Mouse (Mus musculus) left cerebral cortex, adult 18-20 months (tissue): Measurements from ENCODE around the gene Smtnl2. TPM values are rescaled to one million over a fixed set of nuclear protein-coding genes. Genes with fewer than 3 reads are reported as not detected.

ENCODE experiments used
- DNase-seq, 2 experiments: peaks; one replicate each; pipeline ENCODE4 v3.0.0; 2021 to 2022; ENCODE audit warnings: low spot score in 2 of 2, mixed read lengths in 1 of 2
- total RNA-seq, 2 experiments: library from RNA; stranded (reverse); gene quantifications; 2 replicates each; pipeline ENCODE4 v1.2.3; 2021

Gene Smtnl2
- total RNA-seq, 2 experiments from 2014 or later: 0.61 to 1.3 TPM

DNA sequence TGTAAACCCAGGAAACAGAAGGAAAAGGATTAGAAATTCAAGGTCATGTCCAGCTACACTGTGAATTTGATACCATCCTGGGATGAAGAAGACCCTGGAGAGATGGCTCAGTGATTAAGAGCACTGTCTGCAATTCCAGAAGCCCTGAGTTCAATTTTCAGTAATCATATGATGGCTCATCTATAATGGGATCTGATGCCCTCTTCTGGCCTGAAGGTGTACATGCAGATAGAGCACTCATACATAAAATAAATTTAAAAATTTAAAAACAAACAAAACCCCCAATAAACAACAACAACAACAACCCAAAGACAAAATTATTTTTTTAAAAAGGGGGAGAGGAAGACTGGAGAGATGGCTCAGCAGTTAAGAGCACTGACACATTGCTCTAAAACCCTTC is 15.4 kb upstream of the Smtnl2 start:
- DNase-seq: no peak

DNA sequence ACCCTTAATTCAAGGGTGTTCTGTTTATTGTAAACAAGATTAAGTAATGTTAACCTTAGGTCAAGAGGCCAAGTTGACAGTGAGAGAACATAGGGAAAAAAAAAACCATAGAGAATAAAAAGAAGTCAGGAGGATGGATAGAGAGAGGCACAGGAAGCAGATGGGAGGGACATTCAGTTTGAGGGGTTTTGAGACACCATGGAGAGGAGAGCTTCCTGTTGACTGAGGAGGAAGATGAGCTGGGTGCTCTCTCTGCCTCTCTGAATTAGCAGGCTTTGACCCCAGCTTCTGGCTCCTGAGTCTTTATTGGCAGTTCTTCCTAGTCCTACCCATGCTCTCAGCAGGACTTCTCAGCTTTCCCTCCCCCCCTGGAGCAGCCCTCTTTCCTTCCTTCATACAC is 13.7 kb upstream of the Smtnl2 start:
- DNase-seq: no peak

DNA sequence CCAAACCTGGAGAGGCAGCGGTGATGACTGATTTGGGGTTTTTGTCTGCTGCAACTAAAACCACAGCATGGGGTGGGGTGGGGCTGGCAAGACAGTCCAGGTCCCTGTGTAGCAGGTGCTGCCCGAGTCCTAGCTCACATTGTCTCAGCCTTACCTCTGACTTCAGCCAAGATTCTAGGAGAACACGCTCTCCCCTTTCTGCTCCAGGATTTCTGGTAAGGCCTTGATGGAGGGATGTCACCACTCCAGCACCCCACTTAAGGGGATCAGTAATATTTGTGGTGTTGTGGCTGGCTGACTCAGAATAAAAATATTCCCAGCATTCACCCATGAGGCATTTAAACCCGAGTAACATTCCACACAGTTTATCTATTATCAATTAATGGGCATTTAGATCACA is 12.2 kb upstream of the Smtnl2 start:
- no peak for DNase-seq

DNA sequence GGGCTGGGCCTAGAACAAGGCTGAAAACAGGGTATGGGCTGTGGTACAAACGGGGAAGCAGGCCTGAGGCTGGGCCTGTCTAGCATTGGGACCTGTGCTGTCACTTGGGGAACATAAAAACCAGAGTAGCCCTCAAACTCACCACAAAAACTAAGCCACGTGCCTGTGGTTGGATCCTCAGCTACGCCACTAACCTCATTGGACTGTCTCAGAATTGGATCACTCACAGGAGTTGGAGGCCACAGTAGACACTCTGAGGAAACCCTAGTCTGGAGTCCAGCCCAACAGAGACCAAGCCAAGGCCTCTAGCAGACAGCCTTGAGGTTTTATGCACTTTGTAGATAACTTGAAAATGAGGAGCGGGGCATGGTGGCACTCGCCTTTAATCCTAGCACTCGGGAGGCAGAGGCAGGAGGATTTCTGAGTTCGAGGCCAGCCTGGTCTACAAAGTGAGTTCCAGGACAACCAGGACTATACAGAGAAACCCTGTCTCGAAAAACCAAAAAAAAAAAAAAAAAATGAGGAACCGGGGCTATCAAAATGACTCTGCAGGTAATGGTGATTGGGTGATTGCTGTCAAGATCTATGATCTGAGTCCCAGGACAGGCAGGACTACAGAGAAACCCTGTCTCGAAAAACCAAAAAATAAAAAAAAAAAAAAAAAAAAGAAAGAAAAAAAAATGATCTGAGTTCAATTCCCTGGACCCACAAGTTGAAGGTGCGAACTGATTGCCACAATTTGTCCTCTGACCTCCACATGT is 10.2 kb upstream of the Smtnl2 start:
- no peak for DNase-seq

DNA sequence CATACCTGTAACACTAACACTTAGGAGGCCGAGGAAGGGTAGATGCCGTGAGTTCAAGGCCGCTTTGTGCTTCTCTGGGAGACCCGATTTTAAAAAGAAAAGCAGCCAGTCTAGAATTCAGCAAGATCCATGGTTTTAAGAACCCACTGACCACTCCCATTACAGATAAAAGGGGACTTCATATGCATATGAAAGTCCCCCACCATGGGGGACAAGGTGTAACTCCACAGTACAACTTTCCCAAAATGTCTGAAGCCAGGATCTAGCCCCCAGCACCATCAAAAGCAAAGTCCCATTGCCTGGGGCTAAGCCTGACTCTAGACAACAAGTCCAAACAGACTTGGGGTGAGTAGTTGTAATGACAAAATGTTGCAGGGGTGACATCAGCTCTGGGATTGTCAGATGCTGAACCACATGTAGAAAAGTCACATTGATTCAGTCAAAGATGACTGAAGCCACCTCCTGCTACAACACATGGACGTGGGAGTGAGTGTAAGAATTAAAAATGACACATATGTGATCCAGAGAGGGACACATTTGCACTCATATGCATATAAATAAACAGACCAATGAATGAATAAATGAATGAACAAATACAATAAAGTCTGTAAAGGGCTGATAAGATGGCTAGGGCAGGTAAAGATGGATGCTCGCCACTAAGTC is 9.1 kb upstream of the Smtnl2 start:
- no peak for DNase-seq

DNA sequence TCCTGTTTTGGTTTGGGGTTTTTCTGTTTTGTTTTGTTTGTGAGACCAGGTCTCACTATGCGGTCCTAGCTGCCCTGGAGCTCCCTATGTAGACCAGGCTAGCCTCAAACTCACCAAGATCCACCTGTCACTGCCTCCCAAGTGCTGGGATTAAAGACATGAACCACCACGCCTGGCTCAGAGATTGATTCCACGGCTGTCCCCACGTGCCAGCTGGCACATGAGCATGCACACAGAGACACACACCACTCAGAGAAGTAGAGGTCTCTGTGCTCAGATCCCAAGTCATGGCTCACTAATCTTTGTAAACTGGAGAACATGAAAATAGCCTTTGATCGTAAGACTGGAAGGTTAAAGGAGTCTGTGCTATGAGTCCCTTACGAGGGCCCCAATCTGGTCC is 7.5 kb upstream of the Smtnl2 start:
- DNase-seq: no peak

DNA sequence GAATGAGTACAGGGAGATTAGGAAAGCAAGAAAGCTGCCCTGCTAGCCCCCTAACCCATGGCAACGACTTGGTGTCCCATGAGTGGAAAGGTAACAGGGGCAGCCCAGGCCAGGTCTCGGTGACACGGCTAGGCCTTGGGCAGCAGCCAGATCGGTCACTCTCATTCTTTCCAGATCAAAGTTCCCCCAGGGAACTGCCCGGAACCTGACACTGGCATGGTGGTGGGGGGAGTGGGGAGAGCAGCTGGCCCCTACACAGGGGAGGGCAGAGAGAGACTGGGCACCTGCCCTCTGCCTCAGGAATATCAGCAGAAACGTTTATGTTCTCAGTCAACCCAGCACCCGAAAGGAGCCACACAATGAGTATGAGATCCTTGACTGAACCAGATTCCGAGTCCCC is 6.7 kb upstream of the Smtnl2 start:
- DNase-seq: no peak

DNA sequence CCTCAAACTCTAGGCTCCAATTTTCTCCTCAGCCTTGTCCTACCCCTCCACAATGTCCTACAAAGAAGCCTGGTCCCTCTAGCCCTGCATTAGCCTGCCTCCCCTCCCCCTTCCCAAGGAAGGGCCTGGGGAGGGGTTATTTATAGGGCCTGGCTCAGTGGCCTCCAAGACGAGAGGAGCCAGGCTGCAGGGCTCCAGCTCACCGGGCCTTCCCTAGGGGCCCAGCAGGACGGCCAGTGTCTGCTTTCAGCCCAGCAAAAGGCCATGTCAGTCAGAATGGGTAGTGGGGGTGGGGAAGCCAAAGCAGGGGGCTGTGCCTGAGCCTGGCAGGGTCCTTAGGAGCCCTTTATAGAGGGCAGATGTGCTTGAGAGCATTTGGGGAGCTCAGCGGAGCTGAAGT is 5.9 kb upstream of the Smtnl2 start:
- DNase-seq: no peak

DNA sequence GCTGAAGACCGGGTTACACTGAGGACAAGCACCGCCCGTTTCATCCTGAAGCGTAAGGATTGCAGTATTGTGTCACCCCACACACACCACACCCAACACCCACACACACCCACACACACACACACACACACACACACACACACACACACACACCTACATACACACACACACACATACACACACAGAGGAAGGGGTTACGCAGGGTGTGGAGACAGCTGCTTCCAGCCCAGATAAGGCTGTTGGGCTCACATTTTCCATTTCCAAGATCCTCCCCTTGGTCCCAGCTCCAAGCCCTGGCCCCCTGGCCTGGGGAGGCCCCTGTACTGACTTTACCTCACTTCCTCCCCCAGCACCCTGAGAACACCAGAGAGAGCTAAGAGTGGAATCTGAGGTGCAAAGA is 5.2 kb upstream of the Smtnl2 start:
- DNase-seq: no peak

DNA sequence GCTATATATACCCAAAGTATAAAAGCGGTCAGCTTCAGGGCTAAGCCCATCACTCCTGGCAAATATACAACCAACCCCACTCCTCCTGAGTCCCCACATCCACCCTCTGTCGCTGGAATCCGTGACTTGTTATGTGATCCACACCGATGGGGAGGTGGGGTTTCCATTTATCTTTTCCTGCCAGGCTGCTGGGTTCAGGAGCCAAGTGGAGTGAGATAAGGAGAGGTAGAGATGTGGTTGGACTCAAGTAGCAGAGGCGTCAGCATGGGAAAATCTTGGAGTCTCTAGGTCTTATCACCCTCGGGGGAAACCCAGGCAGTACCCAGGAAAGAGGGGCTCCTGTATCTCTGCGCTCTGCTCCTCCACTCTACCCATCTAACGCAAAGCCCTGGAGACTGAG is 3.6 kb upstream of the Smtnl2 start:
- no peak for DNase-seq

DNA sequence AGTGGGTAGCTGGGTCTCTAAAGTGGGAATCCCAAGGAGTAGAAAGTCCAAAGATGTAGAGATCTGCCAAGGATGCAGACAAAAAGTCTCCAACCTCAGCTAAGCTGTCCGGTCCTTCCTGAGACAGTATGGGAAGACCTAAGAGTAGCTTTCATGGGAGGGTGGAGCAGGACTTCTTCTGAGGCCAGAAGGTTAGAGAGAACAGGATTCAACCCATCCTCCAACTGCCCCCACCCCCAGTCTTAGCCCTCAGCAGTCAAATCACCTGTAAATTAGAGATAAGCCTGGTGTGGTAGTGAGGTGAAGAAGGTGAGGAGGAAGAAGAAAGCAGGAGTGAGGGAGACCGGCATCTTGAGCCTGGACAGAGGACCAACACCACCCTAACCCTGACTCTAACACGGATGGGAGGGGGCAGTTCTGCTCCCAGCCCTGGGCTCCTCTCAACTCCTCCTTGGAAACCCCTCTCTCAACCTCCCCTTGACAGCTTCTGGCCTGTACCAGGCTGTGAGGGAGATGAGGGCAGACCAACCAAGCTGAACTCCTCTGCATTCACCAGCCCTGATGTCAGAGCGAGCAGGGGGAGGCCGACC is 2.2 kb upstream of the Smtnl2 start:
- no peak for DNase-seq

DNA sequence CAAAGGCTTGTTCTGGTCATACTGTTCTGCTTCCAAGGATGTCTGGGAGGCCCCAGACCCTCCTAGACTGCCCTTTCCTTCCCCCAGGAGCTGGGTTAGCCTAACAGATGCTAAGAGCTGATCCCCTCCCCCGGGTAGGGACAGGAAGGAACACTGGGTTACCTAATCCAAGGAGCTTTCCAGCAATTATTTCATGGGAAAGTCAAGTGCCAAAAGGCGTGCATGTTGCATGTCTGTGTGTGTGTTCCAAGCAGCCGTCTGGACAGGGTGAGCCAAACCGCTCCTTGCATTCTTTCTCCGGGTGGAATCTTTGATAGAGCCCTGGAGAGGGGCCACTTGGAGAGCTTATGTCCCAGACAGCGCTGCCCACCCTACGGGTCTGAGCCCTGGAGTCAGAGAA is 1.5 kb upstream of the Smtnl2 start:
- DNase-seq: no peak

DNA sequence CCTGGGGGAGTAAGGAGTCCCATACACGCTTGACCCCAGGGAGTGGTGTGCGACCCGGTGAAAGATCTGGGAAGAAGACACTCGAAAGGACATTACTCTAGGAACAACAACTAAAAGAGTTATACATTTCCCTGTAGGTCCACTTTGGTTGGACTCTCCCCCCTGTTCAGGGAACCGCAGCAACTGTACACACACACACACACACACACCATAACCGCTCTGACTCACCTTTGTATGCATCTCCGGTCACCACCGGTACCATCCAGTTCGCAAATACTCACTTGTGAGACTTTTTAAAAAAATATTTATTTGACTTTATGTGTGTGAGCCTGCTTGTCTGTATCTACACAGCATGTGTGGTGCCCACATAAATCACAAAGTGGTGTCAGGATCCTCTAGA is 432 bp upstream of the Smtnl2 start:
- no peak for DNase-seq

DNA sequence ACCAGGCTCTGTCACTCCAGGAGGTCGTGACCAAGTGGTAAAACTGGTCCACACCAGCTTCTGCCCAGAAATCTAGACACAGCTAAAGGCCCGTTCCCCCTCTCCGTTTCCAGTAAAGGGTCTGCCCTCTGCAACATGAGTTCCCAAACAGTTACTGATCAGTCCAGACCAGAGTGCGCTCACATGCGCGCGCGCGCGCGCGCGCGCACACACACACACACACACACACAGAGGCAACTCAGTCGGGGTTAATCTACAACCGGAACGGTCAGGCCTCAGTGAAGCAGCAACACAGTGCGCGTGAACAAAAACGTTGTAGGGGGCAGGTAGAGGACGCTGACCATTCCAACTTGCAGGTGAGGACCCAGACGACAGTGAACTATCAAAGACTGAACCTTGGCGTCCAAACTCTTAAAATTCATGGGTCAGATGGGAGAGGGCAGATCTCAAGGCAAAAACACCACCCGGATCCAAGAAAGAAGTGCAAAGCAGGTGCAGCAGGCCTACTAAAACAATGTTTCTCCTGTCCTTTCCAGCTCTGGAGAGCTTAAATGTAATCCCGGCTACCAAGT is 906 bp downstream of the Smtnl2 start:
- no peak for DNase-seq

DNA sequence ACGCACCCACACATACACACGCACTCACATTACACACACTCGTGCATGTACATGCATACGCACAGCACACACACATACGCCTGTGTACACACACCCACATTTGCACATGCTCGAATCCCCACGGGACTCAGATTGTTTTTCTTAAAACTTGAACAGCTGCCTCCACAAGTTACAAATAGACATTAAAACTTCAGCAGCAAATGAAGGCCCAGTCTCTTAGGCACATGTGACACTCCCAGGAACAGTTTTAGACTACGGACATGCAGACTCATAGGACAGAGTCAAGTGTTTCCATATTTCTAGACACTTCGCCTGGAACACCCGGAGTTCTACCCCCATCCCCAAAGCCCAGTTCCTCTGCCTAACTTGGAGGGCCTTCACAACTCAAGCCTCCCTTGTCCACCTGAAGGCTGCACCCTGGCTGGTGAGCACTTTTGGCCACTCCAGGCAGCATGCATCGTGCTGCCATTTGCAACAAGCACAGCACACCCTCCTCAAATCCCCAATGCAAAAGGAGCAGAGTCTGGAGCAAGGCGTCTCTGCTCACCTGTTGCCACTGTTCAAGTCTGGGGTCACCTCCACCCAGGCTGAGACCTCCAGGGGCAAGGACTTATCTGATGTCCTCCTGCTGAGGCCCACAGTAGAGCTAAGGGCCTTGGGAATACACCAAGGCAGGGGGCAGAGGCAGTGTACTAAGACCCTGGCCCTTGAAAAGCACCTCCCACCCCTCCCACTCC is 1.7 kb downstream of the Smtnl2 start:
- DNase-seq: no peak

DNA sequence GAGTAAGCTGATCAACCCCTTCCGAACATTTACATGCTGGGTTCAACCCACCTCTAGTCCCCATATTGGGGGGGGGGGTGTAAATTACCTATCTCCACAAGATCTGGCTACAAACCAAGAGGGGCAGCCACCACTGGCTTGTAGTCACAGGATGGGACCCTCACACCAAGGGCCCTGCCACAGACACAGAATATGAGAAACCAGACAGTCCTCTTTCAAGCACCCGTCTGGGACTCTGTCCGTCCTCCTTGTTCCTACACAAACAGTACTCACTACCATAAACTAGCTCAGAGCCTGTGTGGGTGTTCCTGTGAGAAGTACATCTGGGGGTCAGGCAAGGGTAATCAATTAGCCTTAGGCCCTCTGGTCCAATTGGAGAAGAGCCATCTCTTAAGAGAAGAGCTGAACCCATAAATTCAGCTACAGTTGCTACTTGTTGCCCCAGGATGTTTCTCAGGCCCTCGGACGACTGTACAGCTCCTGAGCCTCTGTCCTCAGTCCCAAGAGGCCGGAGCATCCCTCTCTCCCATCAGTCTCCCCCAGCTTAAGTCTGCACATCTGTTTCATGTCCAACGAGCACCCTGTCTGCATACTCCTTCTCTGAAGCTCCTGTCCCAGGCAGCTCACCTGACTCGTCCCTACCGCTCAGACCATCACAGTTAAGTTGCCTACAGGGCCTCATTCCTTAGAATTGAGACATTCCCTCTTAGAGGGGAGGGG is 2.9 kb downstream of the Smtnl2 start:
- no peak for DNase-seq

DNA sequence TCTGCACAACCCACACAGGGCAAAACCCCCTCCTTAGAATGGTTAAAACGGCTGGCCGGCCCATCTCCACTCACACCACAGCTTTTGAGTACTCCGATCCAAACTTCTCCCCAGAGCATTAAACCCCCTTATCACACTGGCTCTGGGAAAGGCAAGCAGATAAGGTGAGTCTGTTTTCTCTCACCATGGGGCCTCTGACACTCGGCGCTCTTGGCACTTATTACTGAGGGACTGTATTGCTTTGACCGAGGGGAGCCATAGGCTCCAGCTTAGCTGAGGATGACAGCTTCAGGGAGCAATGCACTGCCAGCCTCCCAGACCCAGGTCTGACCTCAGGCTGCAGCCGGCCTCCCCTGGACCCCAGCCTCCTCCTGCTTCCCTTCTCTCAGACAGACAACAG is 3.9 kb downstream of the Smtnl2 start:
- no peak for DNase-seq

DNA sequence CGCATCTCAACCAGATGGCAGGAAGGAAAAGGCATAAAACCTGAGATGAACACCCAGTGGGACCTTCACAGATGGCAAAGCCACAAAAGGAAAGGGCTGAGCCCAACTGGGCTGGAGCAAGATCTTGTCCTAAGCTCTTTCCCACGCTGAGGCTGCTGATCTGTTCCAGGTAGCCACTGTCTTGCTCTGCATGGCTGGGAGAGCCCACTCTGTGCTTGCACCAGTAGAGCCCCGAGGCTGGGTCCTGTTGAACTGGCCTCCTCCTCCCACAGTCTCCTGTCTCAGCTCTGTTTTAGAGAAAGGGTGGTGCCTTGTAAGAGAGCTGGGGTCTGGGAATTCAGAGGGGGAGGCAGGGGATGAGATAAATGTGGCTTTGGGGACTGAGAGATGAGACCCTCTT is 4.4 kb downstream of the Smtnl2 start:
- DNase-seq: no peak

DNA sequence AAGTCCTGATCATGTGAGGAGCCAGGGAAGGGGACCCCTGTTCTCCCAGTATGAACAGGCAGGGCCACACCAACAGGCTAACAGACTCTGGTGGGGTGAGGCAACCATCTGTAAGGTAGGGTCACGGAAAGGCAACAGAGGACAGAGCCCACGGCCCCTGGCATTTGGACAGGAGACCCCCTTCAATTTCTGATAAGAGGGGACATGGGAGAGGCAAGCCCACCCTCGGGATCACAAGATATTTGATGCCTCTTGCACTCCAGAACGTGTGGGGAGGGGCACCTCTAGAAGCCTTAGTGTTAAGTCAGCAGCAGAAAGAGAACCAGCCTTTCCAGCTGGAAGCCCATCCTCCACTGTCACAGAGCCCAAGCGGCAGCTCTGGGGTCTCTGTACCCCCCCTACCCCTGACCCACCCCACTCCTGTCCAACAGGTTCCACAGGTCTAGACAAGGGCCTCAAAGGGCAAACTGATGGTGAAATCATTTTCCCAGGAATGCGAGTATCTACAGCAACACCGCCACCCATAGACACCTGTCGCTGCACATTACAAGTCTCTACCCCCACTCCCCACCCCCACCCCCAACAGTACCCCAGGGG is 5.3 kb downstream of the Smtnl2 start:
- DNase-seq: no peak

DNA sequence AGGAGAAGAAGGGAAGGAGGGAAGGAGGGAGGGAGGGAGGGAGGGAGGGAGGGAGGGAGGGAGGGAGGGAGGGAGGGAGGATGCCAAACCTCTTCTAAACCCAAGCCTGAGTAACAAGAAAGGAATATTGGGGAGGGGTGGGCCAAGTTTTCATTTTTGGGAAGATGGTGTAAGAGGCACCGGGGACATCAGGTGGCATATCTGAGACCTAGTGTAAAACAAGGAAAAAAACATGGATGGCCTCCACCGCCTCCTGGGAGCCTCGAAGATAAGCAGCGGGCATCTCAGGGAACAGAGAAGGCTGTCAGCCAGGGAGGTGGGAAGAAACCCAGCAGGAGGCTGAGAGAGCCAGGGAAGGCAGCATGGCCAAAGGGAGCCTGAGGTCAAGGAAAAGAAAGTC is 6.0 kb downstream of the Smtnl2 start:
- DNase-seq: no peak

DNA sequence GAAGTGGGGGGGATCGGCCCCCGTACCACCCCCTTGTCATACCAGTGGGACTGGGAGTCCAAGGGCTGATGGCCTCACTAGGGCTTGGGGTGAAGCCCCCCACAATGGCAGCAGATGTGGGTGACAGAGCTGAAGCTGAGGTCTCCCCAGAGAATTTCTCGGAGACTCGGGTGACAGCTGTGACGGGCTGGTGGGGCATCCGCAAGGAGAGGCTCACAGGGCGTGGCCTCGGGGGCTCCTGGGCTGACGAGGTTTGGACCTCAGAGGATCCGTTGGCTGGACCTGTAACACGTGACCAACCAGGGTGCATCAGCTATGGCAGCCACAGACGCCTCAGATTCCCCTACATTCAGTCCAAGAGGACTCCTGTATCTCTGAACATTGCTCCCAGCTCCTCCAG is 8.5 kb downstream of the Smtnl2 start:
- no peak for DNase-seq
